Mouse (Mus musculus): ENCODE data around the gene Abcc1. TPM values are rescaled to one million over a fixed set of nuclear protein-coding genes. Genes with fewer than 3 reads are reported as not detected.

Gene Abcc1
- polyA plus RNA-seq (2014; fragmentation: Nextera tagmentation; extraction: Ambion mirVana) = 13.7 and 17.9 TPM in 2 replicates

DNA sequence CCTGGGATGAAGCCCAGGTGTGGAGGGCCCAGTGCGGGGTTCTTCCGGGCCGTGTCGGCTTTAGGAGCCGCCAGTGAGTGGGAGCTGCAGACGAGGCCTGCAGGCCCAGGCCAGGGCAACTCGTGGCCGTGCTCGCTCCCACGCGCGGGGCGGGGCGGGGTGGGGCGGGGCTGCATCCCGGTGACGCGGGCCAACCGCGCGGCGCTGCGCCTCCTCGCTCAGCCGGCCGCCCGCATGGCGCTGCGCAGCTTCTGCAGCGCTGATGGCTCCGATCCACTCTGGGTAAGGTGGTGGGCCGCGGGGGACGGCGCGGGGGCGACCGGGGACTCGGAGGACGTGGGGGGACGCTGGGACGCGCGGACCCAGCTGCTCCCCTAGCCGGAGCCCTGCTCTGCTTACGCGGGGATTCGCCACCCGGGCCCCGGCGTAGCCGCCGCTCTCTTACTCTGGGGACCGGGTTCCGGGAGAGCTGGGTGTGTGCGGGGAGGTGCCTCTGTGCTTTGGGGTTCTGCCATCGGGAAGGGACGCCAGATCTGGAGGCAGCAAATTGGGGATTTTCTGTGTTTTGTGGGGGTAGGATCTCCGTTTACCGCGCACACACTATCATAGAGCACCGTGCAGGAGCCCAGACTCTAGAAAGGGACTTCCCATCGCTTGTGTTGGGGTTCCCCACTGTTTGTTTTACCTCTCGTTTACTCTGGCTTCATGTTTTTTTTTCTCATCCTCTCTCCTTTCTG lies at the start of gene Abcc1:
TSS of gene Abcc1 (plus strand) at position 197 of the 737 bp plus-strand sequence.
- no peaks in the 10 kb centered on the region for H3K36me3 ChIP-seq (ENCODE audit: control insufficient read depth, insufficient read depth, low read length)
- peak; percentile 94 for ATAC-seq (ENCODE audit: insufficient number of reproducible peaks, insufficient read depth, low FRiP score, low read depth)
- H3K9ac ChIP-seq (replicated peaks; ENCODE audit: low read depth, low read length) = peak within 1 kb of the TSS; percentile 67
- WGBS = under 1% methylated on average over 54 of the region's 64 CpGs
- peak within 1 kb of the TSS; percentile 83 for H3K4me3 ChIP-seq (ENCODE audit: low read depth, low read length)
- H3K27me3 ChIP-seq (ENCODE audit: control insufficient read depth, insufficient read depth, low read length) = no peaks in the 10 kb centered on the region
- peaks cover 7% of the 10 kb centered on the region for H3K4me1 ChIP-seq (ENCODE audit: control insufficient read depth, insufficient read depth, low read length)
- H3K27ac ChIP-seq (ENCODE audit: low read length) = no peak within 1 kb of the TSS; the same call in 1 of the 2 replicates
- peak within 1 kb of the TSS; percentile 92 for H3K4me2 ChIP-seq (replicated peaks; ENCODE audit: low read depth, low read length)
- H3K9me3 ChIP-seq (ENCODE audit: control insufficient read depth, low read depth, low read length) = no peaks in the 10 kb centered on the region

DNA sequence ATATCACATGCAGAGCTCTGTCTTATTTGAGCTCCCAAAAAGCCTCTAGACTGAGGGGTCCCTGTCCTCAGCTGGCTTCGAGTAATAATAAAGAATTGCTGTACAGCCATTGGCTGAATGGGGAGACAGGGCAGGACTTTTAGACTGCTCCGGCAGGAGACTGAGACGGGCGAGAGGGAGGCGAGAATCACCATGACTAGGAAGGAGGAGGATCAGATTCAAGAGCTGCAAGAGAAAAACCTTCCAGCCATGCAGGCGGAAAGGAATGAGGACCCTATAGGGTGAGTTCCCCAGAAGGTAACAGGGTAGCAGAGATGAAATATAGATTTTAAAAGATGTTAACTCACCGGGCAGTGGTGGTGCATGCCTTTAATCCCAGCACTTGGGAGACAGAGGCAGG lies 48.4 kb upstream of the Abcc1 start:
- peaks cover 31% of the 10 kb centered on the region for H3K36me3 ChIP-seq (ENCODE audit: control insufficient read depth, insufficient read depth, low read length)
- H3K4me1 ChIP-seq (ENCODE audit: control insufficient read depth, insufficient read depth, low read length) = 0 out of 2 replicates have a peak, but pooled peaks cover 4% of the 10 kb centered on the region
- no peaks in the 10 kb centered on the region for H3K9me3 ChIP-seq (ENCODE audit: control insufficient read depth, low read depth, low read length)
- no peaks in the 10 kb centered on the region for H3K27me3 ChIP-seq (ENCODE audit: control insufficient read depth, insufficient read depth, low read length)
- no peak overlapping the region for H3K4me2 ChIP-seq (replicated peaks; ENCODE audit: low read depth, low read length)
- ATAC-seq (ENCODE audit: insufficient number of reproducible peaks, insufficient read depth, low FRiP score, low read depth) = no peak
- no peak overlapping the region for H3K9ac ChIP-seq (replicated peaks; ENCODE audit: low read depth, low read length)
- H3K4me3 ChIP-seq (ENCODE audit: low read depth, low read length) = no peak overlapping the region
- no peak overlapping the region for H3K27ac ChIP-seq (ENCODE audit: low read length)
- 93% methylated on average over 7 of the region's 7 CpGs for WGBS

DNA sequence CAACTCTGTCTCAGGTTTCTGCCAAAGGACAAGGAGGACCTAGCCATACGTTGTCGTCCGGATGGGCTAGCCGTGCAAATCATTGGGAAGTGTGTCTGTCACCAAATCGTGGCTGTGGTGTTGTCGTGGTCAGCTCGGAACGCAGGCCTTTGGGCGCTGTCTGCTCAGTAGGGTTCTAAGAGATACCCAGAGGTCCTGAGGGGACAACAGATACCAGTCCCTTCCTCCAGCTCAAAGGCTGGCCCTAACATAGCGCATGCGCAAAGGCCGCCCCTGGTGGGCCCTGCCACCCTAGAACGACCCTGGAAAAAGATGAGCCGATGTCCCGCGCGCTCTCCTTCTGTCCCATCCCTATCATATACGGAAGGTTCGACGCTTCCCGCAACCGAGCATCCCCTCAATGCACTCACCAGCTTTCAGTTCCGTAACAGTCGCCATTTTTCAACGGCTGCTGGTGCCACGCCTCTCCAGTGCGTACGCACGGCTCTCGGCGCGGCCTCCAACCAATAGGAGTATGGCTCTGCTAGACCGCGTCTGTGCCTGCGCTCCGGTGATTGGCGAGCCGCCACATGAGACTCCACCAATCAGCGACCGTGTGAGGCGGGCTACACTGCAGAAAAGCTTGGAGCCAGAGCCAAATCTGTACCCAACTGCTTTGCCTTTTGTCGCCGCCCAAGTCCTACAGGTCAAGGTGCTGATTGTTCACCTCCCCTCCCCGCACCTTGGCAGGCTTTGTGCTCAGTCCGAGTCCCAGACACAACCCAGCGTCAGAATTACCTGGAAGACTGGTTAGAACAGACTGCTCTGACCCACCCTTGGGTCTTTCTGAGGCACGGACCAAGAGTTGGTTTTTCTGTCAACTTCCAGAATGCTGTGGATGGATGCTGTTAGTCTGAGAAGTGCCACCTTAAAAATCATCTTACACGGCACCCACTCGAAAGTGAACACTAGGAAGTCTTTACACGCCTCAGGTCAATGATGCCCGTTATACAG lies 44.2 kb upstream of the Abcc1 start, which contains the start of gene Fopnl:
TSS of gene Fopnl (minus strand) at position 522 of the 993 bp plus-strand sequence.
- H3K36me3 ChIP-seq (ENCODE audit: control insufficient read depth, insufficient read depth, low read length) = peaks cover 9% of the 10 kb centered on the region
- no peaks in the 10 kb centered on the region for H3K9me3 ChIP-seq (ENCODE audit: control insufficient read depth, low read depth, low read length)
- peak within 1 kb of the TSS; percentile 62 for H3K27ac ChIP-seq (ENCODE audit: low read length)
- 3% methylated on average over 51 of the region's 51 CpGs for WGBS
- 0 out of 2 replicates have a peak, but pooled peaks cover 4% of the 10 kb centered on the region for H3K4me1 ChIP-seq (ENCODE audit: control insufficient read depth, insufficient read depth, low read length)
- peak; percentile 100 for ATAC-seq (ENCODE audit: insufficient number of reproducible peaks, insufficient read depth, low FRiP score, low read depth)
- H3K9ac ChIP-seq (replicated peaks; ENCODE audit: low read depth, low read length) = peak within 1 kb of the TSS; percentile 52
- H3K27me3 ChIP-seq (ENCODE audit: control insufficient read depth, insufficient read depth, low read length) = no peaks in the 10 kb centered on the region
- peak within 1 kb of the TSS; percentile 64 for H3K4me2 ChIP-seq (replicated peaks; ENCODE audit: low read depth, low read length)
- H3K4me3 ChIP-seq (ENCODE audit: low read depth, low read length) = peak within 1 kb of the TSS; percentile 75

GRCm38 (mm10) chr16:14319681-14320080 lies 41.7 kb upstream of the Abcc1 start:
- Histone ChIP-seq H3K27me3 (ENCODE audit: control insufficient read depth, insufficient read depth, low read length) (no peaks in the 10 kb centered on the region), H3K4me2 (replicated peaks; ENCODE audit: low read depth, low read length) (no peak overlapping the region), H3K4me1 (ENCODE audit: control insufficient read depth, insufficient read depth, low read length) (0 out of 2 replicates have a peak, but pooled peaks cover 4% of the 10 kb centered on the region), H3K9me3 (ENCODE audit: control insufficient read depth, low read depth, low read length) (no peaks in the 10 kb centered on the region), H3K9ac (replicated peaks; ENCODE audit: low read depth, low read length) (no peak overlapping the region), H3K4me3 (ENCODE audit: low read depth, low read length) (no peak overlapping the region), H3K27ac (ENCODE audit: low read length) (no peak overlapping the region), H3K36me3 (ENCODE audit: control insufficient read depth, insufficient read depth, low read length) (no peaks in the 10 kb centered on the region)
- 87% methylated on average over 3 of the region's 3 CpGs for WGBS
- ATAC-seq (ENCODE audit: insufficient number of reproducible peaks, insufficient read depth, low FRiP score, low read depth) = no peak

DNA sequence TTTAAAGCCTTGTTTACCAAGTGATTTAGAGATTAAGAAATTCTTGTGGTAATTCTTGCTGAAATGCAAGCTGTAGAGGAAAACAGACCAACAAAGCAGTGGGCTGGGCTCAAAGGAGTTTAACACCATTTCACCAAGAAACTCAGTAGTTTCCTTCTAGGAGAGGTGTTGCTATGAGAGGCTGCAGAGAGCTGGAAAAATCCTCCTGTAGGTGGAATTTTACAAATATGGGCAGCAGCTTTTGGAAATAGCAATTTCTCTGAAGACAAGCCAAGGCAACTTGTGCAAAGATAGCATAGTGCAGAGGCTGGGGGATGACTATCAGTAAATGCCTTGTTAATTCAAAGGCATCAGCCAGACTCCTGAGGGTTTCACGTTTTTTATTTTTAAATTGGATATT lies 40.9 kb upstream of the Abcc1 start:
- Histone ChIP-seq H3K9ac (replicated peaks; ENCODE audit: low read depth, low read length) (no peak overlapping the region), H3K27me3 (ENCODE audit: control insufficient read depth, insufficient read depth, low read length) (no peaks in the 10 kb centered on the region), H3K4me1 (ENCODE audit: control insufficient read depth, insufficient read depth, low read length) (0 out of 2 replicates have a peak, but pooled peaks cover 4% of the 10 kb centered on the region), H3K4me3 (ENCODE audit: low read depth, low read length) (no peak overlapping the region), H3K4me2 (replicated peaks; ENCODE audit: low read depth, low read length) (no peak overlapping the region), H3K27ac (ENCODE audit: low read length) (no peak overlapping the region), H3K36me3 (ENCODE audit: control insufficient read depth, insufficient read depth, low read length) (no peaks in the 10 kb centered on the region), H3K9me3 (ENCODE audit: control insufficient read depth, low read depth, low read length) (no peaks in the 10 kb centered on the region)
- WGBS = 55% methylated on average over 1 of the region's 1 CpGs
- ATAC-seq (ENCODE audit: insufficient number of reproducible peaks, insufficient read depth, low FRiP score, low read depth) = no peak

DNA sequence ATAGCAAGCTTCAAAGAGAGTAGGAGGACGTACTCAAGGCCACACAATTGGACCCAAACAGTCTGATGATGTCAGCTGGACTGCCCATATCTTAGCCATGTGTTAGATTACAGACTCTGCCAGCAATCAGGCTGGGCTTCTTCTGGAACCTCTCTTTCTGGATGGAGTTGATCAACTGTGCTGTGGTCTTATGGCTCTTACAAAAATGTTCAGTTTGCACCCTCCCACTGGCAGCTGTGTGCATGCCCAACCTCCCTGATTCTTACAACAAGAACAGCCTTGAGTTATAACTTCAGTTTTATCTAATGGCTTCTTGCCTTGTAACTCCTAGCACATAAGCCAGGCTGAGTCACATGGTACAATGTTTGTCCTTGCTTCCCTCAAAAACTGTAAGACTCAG lies 33.2 kb upstream of the Abcc1 start:
- H3K4me1 ChIP-seq (ENCODE audit: control insufficient read depth, insufficient read depth, low read length) = no peaks in the 10 kb centered on the region
- no peaks in the 10 kb centered on the region for H3K36me3 ChIP-seq (ENCODE audit: control insufficient read depth, insufficient read depth, low read length)
- no peaks in the 10 kb centered on the region for H3K27me3 ChIP-seq (ENCODE audit: control insufficient read depth, insufficient read depth, low read length)
- no peak for ATAC-seq (ENCODE audit: insufficient number of reproducible peaks, insufficient read depth, low FRiP score, low read depth)
- H3K27ac ChIP-seq (ENCODE audit: low read length) = no peak overlapping the region
- no peak overlapping the region for H3K4me2 ChIP-seq (replicated peaks; ENCODE audit: low read depth, low read length)
- no peaks in the 10 kb centered on the region for H3K9me3 ChIP-seq (ENCODE audit: control insufficient read depth, low read depth, low read length)
- WGBS = 73% methylated on average over 1 of the region's 1 CpGs
- no peak overlapping the region for H3K9ac ChIP-seq (replicated peaks; ENCODE audit: low read depth, low read length)
- H3K4me3 ChIP-seq (ENCODE audit: low read depth, low read length) = no peak overlapping the region

DNA sequence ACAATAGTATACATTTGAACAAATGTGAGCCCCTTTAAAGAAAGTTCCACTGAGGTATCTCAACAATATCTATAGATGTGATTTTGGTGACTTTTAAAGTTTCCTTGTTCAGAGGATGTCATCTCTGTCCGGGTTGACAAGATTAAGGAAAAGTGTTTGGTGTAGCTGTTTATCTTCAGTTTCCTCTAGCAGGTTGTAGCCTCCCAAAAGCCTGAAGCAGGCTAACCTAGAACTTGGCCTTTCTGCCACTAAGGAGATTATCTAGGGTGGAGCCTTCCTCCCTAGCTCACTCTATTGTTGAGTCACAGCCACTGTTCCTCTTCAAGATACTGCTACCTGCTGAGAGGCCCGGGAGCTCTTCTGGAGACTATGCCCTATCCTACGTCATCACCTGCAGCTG lies 16.4 kb upstream of the Abcc1 start:
- Histone ChIP-seq H3K4me3 (ENCODE audit: low read depth, low read length) (no peak overlapping the region), H3K27me3 (ENCODE audit: control insufficient read depth, insufficient read depth, low read length) (no peaks in the 10 kb centered on the region), H3K9me3 (ENCODE audit: control insufficient read depth, low read depth, low read length) (no peaks in the 10 kb centered on the region), H3K9ac (replicated peaks; ENCODE audit: low read depth, low read length) (no peak overlapping the region), H3K36me3 (ENCODE audit: control insufficient read depth, insufficient read depth, low read length) (no peaks in the 10 kb centered on the region), H3K4me2 (replicated peaks; ENCODE audit: low read depth, low read length) (no peak overlapping the region), H3K27ac (ENCODE audit: low read length) (no peak overlapping the region), H3K4me1 (ENCODE audit: control insufficient read depth, insufficient read depth, low read length) (no peaks in the 10 kb centered on the region)
- ATAC-seq (ENCODE audit: insufficient number of reproducible peaks, insufficient read depth, low FRiP score, low read depth) = no peak
- WGBS = 75% methylated on average over 3 of the region's 3 CpGs

GRCm38 (mm10) chr16:14351571-14351970 lies 9.8 kb upstream of the Abcc1 start:
- Histone ChIP-seq H3K9ac (replicated peaks; ENCODE audit: low read depth, low read length) (no peak overlapping the region), H3K36me3 (ENCODE audit: control insufficient read depth, insufficient read depth, low read length) (no peaks in the 10 kb centered on the region), H3K4me1 (ENCODE audit: control insufficient read depth, insufficient read depth, low read length) (no peaks in the 10 kb centered on the region), H3K27ac (ENCODE audit: low read length) (no peak overlapping the region), H3K4me2 (replicated peaks; ENCODE audit: low read depth, low read length) (no peak overlapping the region), H3K4me3 (ENCODE audit: low read depth, low read length) (no peak overlapping the region), H3K27me3 (ENCODE audit: control insufficient read depth, insufficient read depth, low read length) (no peaks in the 10 kb centered on the region), H3K9me3 (ENCODE audit: control insufficient read depth, low read depth, low read length) (no peaks in the 10 kb centered on the region)
- ATAC-seq (ENCODE audit: insufficient number of reproducible peaks, insufficient read depth, low FRiP score, low read depth) = no peak

Measured in stomach, embryonic 14.5 days (tissue).